Mouse (Mus musculus) T-helper 1 cell (primary cell): Measurements from ENCODE around the gene Clrn1.

Source experiments
- in situ Hi-C: fragments of 300-600 bp; cut with MboI, MseI; formaldehyde crosslinking; loops from one replicate; pipeline ENCODE4 v1.15.1; 2025; ENCODE audit warnings: high pct_unique_total_duplicates

The Clrn1 gene

DNA sequence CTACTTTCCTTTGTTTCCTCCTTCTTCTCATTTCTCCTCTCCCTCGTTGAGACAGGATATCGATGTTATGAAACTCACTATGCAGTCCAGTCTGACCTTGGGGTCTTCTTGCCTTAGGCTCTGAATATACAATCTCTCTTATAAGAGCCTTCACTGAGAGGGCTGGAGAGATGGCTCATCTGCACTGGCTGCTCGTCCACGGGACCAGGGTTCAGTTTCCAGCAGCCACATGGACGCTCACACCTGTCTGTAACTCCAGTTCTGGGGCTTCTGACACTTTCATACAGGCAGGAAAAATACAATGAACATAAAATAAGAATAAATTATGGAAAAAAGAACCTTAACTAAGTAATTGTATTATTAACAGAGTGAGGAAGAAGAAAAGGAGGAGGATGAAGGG is 53.6 kb downstream of the Clrn1 start:
- in situ Hi-C loops: no loop called here

DNA sequence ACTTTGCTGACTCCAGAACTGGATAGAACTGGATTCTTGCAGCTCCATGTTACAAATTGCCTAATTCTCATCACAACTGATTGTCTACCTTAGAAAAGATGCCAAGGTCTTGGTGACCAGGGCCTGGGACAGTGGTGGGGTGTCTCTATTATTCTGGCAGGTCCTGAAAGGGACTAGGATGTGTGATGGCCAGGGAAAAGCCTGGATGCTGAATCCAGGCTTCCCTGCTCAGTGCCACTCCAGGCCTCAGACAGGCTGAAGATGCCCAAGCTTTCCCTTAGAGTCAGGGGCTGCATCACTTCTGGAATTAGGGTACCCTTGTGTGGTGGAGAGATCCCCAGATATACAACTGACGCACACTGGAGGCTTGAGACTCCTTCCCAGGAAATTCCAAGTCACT is 55.2 kb downstream of the Clrn1 start:
- in situ Hi-C loops: no loop called here

DNA sequence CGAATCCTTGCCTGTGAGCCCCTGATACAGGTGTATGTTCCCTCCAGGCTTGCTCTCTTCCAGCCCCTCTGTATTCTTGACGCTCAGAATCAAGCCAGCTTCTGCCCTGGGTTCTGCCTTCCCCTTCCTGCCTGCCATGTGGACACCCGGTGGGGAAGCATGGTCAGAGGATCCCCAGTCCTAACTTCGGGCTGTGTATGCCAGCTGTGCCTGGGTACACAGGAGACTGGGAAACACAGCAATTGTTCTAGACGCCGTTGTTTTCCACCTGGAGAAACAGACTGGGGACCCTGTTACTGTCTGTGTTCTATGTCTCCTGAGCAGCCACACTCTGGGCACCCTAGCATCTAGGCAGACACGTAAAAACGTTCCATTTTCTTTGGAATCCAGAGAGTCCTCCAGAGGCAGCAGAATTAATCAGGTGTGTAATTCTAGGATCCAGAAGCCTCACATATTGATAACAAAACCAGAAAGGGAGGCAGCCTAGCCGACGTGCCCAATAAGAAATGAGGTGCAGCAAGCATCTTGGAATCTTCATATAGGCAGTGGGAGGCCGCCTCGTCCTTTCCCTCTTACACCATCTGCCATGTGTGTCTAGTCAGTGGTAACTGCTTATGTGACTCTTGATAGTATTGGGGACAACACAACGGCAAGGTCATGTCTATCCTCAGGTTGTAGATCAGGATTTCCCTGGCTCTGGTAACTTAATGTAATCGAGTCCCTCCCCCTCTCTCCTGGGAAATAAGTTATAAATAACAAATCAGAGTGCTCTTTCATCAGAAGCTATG is 56.6 kb downstream of the Clrn1 start:
- in situ Hi-C loops: no loop called here

DNA sequence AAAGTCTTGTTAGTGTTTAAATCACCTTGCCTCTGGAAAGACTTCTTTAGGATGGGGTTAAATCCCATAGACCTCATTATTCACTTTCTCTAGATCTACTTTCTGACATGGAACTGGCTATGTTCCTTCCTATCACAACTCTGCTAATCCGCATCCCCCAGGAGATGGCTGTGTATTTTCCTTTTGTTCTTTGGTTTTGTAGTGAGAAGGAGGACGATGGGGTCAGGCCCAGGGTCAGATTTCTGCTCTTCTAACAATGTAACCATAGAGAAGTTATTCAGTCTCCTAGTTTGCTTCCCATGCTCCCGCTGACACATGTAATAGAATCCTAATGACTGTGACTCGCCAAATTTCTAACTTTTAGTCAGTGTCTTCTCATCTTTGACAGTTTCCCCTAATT is 58.9 kb downstream of the Clrn1 start:
- in situ Hi-C loops: no loop called here

DNA sequence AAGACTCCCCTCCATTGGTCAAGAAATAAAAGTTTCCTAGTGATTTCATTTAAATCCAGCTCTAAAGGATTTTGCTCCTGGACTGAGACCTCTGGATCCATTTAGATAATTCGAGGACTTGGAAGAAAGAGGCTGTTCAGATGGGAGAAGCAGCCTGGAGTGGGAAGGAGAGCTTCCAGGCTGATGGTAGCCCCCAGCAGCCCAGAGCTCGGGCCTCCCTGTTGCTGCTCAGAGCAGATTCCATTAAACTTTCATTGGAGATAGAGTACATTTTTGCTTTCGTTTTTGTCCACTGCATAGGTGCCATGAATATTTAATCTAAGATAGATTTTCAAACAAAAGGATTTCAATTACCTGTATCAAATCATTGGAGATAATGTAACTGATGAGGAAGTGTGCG is 62.9 kb downstream of the Clrn1 start, which contains the start of gene Mindy4b-ps:
Gene Mindy4b-ps, minus strand, starts transcription at position 101 of the 400 bp plus-strand sequence.
- in situ Hi-C loops: no loop called here

DNA sequence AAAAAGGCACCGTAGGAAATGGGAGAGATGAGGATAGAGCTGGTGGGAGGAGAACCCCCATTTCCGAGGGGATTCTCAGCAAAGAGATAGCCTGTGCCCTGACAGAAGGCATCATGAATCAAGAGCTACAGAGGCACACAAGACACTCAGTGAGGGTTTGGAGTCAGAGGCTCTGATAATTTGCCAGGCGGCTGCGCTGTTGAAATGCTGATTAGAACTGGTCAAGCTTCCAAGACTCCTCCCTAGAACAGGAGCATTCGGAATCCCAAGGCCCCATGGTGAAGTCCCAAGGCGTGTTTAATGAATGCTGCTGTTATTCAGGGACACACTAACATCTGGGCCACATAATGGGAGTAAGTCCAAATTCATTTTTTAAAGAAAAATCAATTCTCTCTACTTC is 67.8 kb downstream of the Clrn1 start:
- in situ Hi-C loops: no loop called here

DNA sequence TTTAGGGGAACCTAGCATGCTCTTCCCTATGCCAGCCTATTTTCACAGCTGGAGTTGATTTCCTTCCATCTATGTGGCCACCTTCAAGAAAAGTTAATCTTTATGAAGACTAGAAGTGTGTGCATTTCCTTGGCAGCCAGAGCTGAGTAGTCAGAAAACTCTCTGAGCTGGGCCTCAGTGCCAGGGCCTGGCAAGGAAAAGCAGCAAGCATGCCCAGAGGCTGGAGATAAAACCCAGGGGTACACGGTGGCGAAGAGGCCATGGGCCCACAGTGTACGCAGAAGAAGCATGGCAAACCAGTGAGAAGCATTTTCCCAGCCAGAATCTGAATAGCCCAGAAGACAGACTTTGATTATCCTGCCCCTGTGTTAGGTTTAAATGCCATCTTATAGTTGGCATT is 70.9 kb downstream of the Clrn1 start:
- in situ Hi-C loops: no loop called here

DNA sequence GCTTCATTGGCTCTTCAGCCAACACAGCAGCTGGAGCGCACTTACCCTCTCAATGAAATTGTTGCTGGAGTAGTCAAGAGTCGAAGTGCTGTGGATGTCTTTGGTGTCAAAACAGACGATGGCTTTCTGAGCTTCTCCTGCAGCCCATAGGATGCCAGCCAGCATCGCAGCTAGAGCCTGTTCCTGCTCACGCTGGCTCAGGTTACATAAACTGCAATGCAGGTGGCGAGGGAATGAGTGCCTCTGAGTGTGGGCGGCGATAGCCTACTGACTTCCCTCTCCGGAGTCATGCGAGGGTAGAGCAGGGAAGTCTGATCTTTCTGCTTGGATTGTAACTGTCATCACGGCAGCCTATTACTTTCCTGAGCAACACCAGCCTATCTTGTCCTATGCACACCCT is 74.8 kb downstream of the Clrn1 start:
- in situ Hi-C loops: no loop called here

DNA sequence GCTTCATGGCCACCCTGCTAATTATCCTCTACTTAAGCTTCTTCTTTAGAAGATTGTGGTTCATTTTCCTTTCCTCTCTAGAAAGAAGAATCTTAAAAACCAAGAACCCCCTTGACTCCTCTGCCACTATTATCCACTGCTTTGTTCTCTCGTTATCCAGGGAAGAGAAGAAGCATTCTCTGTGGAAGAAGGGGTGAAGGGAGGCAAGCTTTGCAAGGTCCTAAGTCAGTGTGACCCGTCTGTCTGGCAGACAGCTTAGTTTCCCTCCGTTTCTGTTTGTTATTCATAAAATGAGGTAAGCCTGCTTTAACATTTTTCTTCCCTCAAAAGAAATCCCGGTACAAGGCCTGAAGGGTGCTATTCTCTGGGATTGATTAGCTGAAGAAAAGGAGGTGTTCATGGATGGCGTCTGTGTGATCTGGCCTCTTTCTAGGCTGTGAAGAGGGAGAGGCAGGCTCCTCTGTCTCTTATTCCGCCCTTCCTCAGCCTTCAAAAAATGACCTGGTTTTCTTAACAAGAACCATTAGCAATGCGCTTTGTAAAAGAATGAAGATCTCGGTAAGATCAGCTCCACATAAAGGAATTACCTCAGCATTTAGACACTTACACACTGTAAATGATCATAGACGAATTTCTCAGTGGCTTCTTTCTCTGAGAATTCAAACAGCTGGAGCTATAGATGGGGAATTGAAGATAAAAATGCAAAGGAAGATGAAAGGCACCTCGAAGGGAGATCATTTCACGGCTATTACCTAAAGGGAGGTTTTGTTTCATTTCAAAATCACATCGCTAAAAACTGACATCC is 75.8 kb downstream of the Clrn1 start:
- in situ Hi-C loops: loop anchor here (10.0 kb wide), 1 partner anchor 365 kb away; no protein-coding TSS in a partner anchor

DNA sequence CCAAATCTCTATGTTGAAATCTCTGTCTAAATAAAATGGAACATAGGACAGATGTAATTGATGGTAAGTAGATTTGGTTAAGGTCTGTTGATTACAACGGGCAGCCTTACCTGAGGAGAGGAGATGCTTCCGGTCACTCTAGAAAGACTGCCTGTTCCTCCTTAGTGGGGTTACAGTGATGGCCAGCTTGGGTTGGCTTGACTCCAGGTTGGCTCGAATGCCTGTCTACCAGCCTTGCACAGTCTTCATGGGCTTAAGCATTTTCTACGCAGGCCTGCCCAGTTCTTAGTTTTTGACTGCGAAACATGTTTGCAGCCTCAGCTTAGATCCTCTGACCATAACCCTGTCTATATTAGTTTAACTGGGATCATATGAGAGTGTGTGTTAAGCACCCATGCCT is 76.5 kb downstream of the Clrn1 start:
- in situ Hi-C loops: loop anchor here (10.0 kb wide), 1 partner anchor 366 kb away; no protein-coding TSS in a partner anchor

DNA sequence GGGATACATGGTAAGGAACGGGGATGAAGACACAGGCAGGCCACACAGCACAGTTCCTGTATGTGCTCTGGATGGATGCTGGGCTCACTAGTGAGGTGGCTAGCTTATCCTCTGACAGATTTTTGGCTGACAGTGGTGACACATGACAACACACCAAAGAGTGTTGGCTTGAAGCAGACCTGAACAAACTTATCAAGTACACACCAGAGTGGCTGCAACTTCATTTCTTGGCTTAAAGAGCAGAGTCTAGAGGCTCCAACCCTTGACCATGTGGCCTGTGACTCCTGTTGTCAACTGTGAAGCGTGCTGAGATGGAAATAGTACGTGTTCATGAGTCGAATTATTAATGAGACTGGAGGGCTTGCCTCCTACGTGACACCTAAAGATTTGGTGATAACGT is 80.4 kb downstream of the Clrn1 start:
- in situ Hi-C loops: loop anchor here (10.0 kb wide), 1 partner anchor 370 kb away; no protein-coding TSS in a partner anchor

DNA sequence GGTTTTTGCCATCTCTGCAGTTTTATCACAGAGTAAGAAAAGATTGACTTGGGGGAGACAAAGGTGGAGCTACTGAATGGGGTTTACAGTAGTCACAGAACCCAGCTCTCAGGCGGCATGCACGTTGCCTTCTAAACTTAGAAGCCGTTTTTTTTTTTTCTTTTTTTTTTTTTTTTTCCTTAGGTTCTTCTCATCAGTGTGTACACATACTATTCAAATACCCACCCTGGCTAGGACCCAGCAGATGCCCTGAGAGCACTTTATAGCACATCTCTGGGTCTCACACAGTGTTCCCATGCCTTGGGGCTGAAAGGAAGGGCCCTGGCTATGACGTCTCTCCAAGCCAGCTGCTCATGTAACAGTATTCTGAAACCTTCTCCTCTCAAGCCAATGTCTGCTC is 86.5 kb downstream of the Clrn1 start:
- in situ Hi-C loops: no loop called here

DNA sequence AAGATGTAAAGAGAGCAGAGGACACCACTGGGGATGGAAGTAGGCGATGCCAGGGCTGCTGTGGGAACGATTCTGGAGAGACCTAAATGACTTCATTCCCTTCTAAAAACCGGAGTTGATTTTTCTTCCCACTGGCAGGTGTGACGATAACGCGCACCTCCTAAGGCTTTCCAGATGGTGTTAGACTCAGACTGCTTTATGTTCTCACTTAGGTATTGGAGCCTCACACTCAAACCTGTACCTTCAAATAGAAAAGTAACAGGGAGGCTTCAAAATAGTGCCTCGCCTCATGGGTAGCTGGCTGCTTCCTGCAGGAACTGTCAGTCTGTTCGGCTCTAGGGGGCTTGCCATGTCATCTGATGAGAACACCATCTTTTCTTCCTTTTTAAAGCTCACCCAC is 86.9 kb downstream of the Clrn1 start:
- in situ Hi-C loops: no loop called here
